Mouse (Mus musculus) small intestine, adult 2 months (tissue): ENCODE results near the gene Klc3. TPM values are rescaled to one million over a fixed set of nuclear protein-coding genes. Genes with fewer than 3 reads are reported as not detected.

Experiments
- H3K27ac ChIP-seq: fragments of 200-500 bp; 2 replicates; pipeline ENCODE4 v1.5.1; 2012; ENCODE audit warnings: low read depth, low read length, control low read depth, inconsistent platforms; ENCODE audit not compliant: insufficient read depth
- H3K27me3 ChIP-seq: fragments of 200-500 bp; 2 replicates; pipeline ENCODE4 v1.6.1; 2012; ENCODE audit warnings: mild to moderate bottlenecking, moderate library complexity, low read length, inconsistent platforms; ENCODE audit not compliant: control insufficient read depth, insufficient read depth
- H3K36me3 ChIP-seq: fragments of 200-500 bp; 2 replicates; pipeline ENCODE4 v1.6.1; 2012; ENCODE audit warnings: mild to moderate bottlenecking, low read length, control low read depth, inconsistent platforms; ENCODE audit not compliant: control insufficient read depth, insufficient read depth
- H3K4me1 ChIP-seq: fragments of 200-500 bp; 2 replicates; pipeline ENCODE4 v1.6.1; 2012; ENCODE audit warnings: low read length, inconsistent platforms, mixed read lengths; ENCODE audit not compliant: control insufficient read depth, insufficient read depth, insufficient read length
- H3K4me3 ChIP-seq: fragments of 200-500 bp; 2 replicates; pipeline ENCODE4 v1.5.1; 2012; ENCODE audit warnings: low read depth, mild to moderate bottlenecking, control low read depth, inconsistent platforms, low read length, moderate library complexity
- CTCF ChIP-seq: fragments of 200-500 bp; IDR thresholded peaks from 2 replicates; pipeline ENCODE4 v1.5.1; 2012; ENCODE audit warnings: low read depth, mild to moderate bottlenecking, control low read depth, inconsistent platforms, low read length, moderate library complexity, mixed read lengths; ENCODE audit not compliant: insufficient replicate concordance, insufficient read length; ENCODE audit errors: extremely low read depth
- POLR2A ChIP-seq: fragments of 200-500 bp; IDR thresholded peaks from 2 replicates; pipeline ENCODE4 v1.6.1; 2012; ENCODE audit warnings: low read depth, mild to moderate bottlenecking, control low read depth, inconsistent platforms, low read length, moderate library complexity
- WGBS: fragments of 180-500 bp; shearing (Covaris S2); methylation state at CpG from one replicate; pipeline ENCODE4 v1.1.7; 2018; 5-methylcytosine and 5-hydroxymethylcytosine counted together
- polyA plus RNA-seq: library from polyadenylated mRNA; depleted of rRNA; stranded (reverse); fragments of >200 nt; gene quantifications from 2 replicates; pipeline ENCODE4 v1.2.3, GENCODE M21; 2012

The Klc3 gene
- polyA plus RNA-seq, 1 experiment, result 2.6 TPM

GRCm38 (mm10) chr7:19360944-19361343 lies 43.0 kb downstream of the Klc3 start:
- TF ChIP-seq CTCF (no peak), POLR2A (peak; percentile 11; the same call in 1 of the 2 replicates)
- peak overlapping the region; percentile 73 for H3K4me3 ChIP-seq
- 1% methylated on average over 27 of the region's 27 CpGs for WGBS
- H3K36me3 ChIP-seq, result no peaks in the 10 kb centered on the region
- H3K27me3 ChIP-seq, result no peaks in the 10 kb centered on the region
- peak overlapping the region; percentile 29; the same call in 1 of the 2 replicates for H3K27ac ChIP-seq
- H3K4me1 ChIP-seq, result peaks cover 5% of the 10 kb centered on the region

GRCm38 (mm10) chr7:19359892-19360641 lies 43.8 kb downstream of the Klc3 start:
- under 1% methylated on average over 45 of the region's 45 CpGs for WGBS
- Histone ChIP-seq H3K36me3 (0 out of 2 replicates have a peak, but pooled peaks cover 1% of the 10 kb centered on the region), H3K27ac (peak overlapping the region; percentile 57), H3K4me1 (peaks cover 2% of the 10 kb centered on the region), H3K27me3 (no peaks in the 10 kb centered on the region), H3K4me3 (peak overlapping the region; percentile 73)
- TF ChIP-seq CTCF (no peak), POLR2A (no peak)

- Histone ChIP-seq H3K27ac (peak within 1 kb of the TSS; percentile 57), H3K4me1 (peaks cover 2% of the 10 kb centered on the region), H3K36me3 (0 out of 2 replicates have a peak, but pooled peaks cover 4% of the 10 kb centered on the region), H3K27me3 (no peaks in the 10 kb centered on the region), H3K4me3 (peak within 1 kb of the TSS; percentile 73)
- WGBS, result under 1% methylated on average over 31 of the region's 31 CpGs
- TF ChIP-seq POLR2A (no peak), CTCF (no peak)
Observed at GRCm38 (mm10) chr7:19359299-19359891, 44.5 kb downstream of the Klc3 start, which contains the start of the genes Cd3eap and Ppp1r13l. Gene Cd3eap (minus strand): TSS chr7:19359483. Gene Ppp1r13l (plus strand): TSS chr7:19359749.

- 0 out of 2 replicates have a peak, but pooled peaks cover 4% of the 10 kb centered on the region for H3K36me3 ChIP-seq
- H3K4me1 ChIP-seq, result peaks cover 2% of the 10 kb centered on the region
- peak overlapping the region; percentile 38; the same call in 1 of the 2 replicates for H3K4me3 ChIP-seq
- H3K27me3 ChIP-seq, result no peaks in the 10 kb centered on the region
- 4% methylated on average over 13 of the region's 13 CpGs for WGBS
- TF ChIP-seq CTCF (no peak), POLR2A (no peak)
- no peak overlapping the region for H3K27ac ChIP-seq
Observed at GRCm38 (mm10) chr7:19358634-19359033, 45.3 kb downstream of the Klc3 start.

- Histone ChIP-seq H3K27ac (no peak overlapping the region), H3K4me3 (no peak overlapping the region), H3K4me1 (peaks cover 2% of the 10 kb centered on the region), H3K36me3 (0 out of 2 replicates have a peak, but pooled peaks cover 4% of the 10 kb centered on the region), H3K27me3 (no peaks in the 10 kb centered on the region)
- TF ChIP-seq CTCF (no peak), POLR2A (no peak)
- 83% methylated on average over 25 of the region's 25 CpGs for WGBS
Observed at GRCm38 (mm10) chr7:19357381-19358375, 46.2 kb downstream of the Klc3 start.

GRCm38 (mm10) chr7:19356311-19356710 lies 47.6 kb downstream of the Klc3 start:
- no peak for TF ChIP-seq POLR2A
- TF ChIP-seq CTCF, result no peak
- H3K27me3 ChIP-seq, result no peaks in the 10 kb centered on the region
- H3K4me3 ChIP-seq, result no peak overlapping the region
- H3K27ac ChIP-seq, result no peak overlapping the region
- peaks cover 2% of the 10 kb centered on the region for H3K4me1 ChIP-seq
- H3K36me3 ChIP-seq, result 0 out of 2 replicates have a peak, but pooled peaks cover 4% of the 10 kb centered on the region
- 73% methylated on average over 10 of the region's 10 CpGs for WGBS
